Mouse (Mus musculus): ENCODE measurements around the gene Cdc42bpb.

Gene Cdc42bpb

DNA sequence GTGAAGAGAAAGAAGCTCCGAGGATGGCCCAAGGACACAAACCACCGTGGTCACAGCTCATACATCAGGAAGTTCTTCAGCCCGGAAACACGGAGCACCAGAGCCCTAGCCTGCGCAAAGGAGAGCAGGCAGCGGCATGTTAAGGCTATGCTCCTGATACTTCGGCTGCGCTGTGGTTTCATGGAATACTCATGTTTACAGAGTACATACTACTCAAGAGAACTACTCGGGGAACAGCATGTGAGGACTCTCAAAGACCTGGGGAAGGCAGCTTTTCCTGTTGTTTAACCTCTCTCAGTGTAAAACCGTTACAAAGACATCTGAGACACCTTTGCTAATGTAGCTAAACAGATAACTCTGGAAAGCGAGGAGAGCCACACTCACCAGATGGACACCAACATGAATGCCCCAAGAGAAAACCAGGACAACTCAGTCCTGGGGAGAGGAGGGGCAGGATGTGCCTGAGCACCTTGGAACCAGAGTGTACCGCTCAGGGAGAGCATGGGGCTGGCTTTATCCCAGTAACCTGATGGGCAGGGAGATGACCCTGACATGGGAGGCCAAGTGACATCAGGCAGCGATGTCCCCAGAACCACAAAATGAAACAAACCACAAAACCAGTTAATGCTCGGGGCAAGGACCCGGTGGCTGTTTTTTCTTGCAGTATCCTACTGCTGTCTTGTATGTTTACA is 27.8 kb downstream of the Cdc42bpb start:
- in situ Hi-C loops (cut with MboI, MseI), result no loop called here

DNA sequence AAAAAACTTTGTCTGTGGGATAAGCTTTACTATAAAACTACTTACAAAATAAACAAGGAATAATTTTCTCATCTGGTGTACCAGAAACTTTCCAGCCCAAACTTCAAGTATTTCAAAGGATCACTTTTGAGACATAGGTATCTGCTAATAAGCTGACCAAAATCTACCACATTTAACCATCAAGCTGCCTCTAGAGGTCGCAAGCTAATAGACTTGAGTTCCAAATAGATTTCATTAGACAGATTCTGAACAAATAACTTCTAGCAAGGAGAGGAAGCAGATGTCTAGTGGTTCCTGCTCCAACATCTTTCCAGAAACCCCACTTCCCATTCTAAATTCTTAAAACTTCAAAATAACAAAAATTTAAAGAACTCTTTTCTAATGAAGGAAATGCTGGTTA is 33.6 kb downstream of the Cdc42bpb start:
- in situ Hi-C loops (cut with MboI, MseI), result no loop called here

- in situ Hi-C loops (cut with MboI, MseI), result no loop called here
Observed at GRCm38 (mm10) chr12:111340692-111341091, 36.8 kb downstream of the Cdc42bpb start.

GRCm38 (mm10) chr12:111337864-111338354 is 39.6 kb downstream of the Cdc42bpb start:
- in situ Hi-C loops (cut with MboI, MseI), result no loop called here

DNA sequence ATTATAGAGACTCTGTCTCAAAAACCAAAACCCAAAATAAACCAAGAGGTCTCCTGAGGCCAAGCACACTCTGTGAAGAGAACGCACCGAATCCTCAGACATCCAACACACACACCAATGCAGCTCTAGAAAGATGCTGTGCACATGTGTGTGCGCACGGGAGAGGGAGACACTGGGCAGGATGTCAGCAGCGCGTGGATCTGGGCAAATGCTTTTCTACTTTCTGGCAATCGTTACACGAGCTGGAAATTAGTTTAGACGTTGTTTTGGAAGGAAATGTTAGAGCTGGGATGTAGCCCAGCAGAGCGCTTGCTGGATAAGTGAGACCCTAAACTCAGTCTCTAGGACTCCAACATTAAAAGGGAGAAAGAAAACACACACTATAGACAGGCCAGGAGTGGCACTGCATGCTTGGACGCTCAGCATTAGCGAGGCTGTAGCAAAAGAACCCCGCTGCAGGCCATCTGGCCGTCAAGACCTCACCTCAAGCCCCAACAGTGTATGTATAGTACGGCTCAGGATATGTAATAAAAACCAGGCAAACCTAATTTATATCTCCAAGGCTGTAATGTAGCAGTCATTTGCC is 44.4 kb downstream of the Cdc42bpb start:
- in situ Hi-C loops (cut with MboI, MseI), result no loop called here

GRCm38 (mm10) chr12:111332443-111332842 is 45.1 kb downstream of the Cdc42bpb start:
- in situ Hi-C loops (cut with MboI, MseI), result no loop called here

DNA sequence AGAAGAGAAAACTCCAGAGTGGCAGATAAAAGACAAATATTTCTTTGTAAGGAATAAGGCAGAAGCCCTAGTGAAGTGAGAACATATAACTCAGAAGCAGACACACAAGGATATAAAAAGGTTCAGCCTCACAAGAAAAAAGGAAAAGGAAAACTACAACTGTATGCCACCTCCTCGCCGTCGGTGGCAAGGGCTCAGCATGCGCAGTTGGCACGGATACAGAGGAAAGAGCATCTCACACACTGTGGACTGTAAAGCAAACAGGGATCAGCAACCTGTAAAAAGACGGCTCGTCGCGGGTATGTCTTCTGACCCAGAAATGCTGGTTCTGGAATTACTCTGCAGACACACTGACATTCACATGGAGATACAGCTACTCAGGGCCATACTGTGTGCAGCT is 45.9 kb downstream of the Cdc42bpb start:
- in situ Hi-C loops (cut with MboI, MseI), result no loop called here

- in situ Hi-C loops (cut with MboI, MseI), result no loop called here
Observed at GRCm38 (mm10) chr12:111329281-111329680, 48.2 kb downstream of the Cdc42bpb start.

DNA sequence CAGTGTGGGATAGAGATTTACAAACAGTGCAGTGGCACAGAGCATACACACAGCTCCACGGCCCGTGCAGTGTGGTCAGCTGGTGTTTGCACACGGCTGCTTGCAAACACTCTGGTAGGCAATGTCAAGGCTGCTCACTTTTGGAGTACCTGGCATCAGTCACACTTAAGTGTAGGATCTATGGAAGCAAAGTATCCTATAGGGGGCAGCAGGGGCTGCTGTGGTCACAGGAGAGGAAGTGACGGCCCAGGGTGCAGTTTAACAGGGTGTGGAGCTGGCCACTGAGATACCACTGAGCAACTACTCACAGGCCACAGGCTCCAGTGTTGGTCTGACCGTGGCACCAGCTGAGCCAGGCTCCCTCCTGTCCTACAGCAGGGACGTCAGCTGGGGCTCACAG is 49.2 kb downstream of the Cdc42bpb start:
- in situ Hi-C loops (cut with MboI, MseI), result no loop called here

DNA sequence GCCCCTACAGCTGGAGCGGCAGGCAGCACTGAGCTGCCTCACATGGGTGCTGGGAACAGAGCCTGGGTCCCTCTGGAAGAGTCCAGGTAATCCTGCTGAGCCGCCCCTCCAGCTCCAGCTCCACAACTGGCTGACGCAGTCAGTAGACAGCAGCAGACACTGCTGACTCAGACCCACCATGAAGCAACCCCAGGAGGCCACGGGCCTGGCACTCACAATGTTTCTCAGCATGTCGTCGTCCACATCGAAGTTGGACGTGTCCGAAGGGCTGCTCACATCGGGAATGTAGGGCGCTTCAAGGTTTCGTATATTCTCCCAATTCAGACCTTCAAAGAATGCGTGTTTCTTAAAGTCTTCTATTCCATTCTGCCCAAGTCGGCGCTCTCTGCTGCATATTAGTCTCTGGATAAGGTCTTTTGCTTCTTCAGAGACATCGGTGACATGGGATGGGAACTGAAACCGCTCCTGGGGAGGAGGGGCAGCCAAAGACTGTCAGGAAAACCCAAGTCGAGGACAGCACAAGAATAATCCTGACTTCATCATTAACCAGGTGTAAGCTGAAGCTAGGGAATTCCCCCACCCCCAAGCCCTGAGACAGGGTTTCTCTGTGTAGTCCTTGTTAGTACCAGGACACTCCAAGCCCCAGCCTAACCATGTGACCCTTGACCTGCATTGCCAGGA is 51.6 kb downstream of the Cdc42bpb start:
- in situ Hi-C loops (cut with MboI, MseI), result no loop called here

DNA sequence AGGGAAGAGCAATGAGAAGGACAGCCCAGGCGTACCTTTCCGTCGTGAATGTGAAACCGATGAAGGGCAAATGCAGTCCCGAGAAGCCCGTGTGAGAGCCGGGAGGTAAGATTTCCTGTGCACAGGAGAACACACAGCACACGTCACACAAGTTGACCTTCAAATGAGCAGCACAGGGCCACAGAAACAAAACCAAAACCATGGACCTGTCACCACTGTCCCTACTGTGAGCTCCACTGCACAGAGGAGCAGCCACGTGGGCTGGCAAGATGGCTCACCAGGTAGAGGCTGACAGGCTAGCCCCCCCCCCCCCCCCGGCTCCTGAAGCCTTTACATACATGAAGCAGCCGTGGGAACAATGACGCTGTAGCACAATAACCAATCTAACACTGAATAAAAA is 52.6 kb downstream of the Cdc42bpb start:
- in situ Hi-C loops (cut with MboI, MseI), result loop anchor here in 1 of 2 experiments (5.0 kb wide), 1 partner anchor 93 kb away; no protein-coding TSS in a partner anchor

GRCm38 (mm10) chr12:111324536-111324935 is 53.0 kb downstream of the Cdc42bpb start:
- in situ Hi-C loops (cut with MboI, MseI), result loop anchor here in 1 of 2 experiments (5.0 kb wide), 1 partner anchor 92 kb away; no protein-coding TSS in a partner anchor

- in situ Hi-C loops (cut with MboI, MseI), result loop anchor here in 1 of 2 experiments (5.0 kb wide), 1 partner anchor 91 kb away; no protein-coding TSS in a partner anchor
Observed at GRCm38 (mm10) chr12:111323423-111323822, 54.1 kb downstream of the Cdc42bpb start.

DNA sequence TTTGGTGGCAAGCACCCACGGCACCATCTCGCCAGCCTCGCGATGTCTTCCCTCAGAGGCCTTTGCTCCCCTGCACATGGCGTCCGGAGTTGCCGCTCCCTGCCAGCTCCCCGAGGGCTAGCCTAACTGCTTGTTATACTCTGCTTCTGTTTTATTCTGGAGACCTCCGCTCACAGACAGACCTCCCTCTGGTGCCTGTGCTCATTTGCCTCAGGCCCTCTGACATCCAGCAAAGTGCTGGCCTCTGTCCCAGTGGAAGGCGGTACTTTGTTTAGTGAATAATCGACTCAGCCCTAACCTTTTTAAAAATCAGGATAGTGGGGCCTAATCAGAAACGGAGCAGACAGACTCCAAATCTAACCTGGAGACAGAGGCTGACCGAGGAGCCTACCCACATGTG is 55.7 kb downstream of the Cdc42bpb start:
- in situ Hi-C loops (cut with MboI, MseI), result loop anchor here in 1 of 2 experiments (5.0 kb wide), 1 partner anchor 90 kb away; no protein-coding TSS in a partner anchor

- in situ Hi-C loops (cut with MboI, MseI), result loop anchor here in 1 of 2 experiments (5.0 kb wide), 1 partner anchor 88 kb away; no protein-coding TSS in a partner anchor
Observed at GRCm38 (mm10) chr12:111320549-111320948, 57.0 kb downstream of the Cdc42bpb start.

DNA sequence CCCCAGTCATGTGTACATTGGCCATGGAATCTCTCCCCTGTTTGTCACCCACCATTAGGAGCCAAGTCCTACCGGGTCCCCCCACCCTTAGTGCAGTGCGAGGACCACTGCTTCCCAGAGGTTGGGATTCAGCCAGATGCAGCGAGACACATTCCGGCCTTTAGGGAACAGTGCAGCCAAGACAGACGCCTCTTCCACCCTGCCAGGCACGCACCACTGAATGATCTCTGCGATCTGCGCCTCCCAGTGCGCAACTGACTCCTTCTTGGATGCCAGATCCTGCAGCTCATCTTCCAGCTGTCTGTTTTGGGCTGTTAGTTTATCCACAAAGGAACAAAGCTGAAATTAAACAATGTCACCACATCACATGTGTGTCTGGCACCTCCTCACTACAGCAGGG is 59.8 kb downstream of the Cdc42bpb start:
- in situ Hi-C loops (cut with MboI, MseI), result no loop called here

DNA sequence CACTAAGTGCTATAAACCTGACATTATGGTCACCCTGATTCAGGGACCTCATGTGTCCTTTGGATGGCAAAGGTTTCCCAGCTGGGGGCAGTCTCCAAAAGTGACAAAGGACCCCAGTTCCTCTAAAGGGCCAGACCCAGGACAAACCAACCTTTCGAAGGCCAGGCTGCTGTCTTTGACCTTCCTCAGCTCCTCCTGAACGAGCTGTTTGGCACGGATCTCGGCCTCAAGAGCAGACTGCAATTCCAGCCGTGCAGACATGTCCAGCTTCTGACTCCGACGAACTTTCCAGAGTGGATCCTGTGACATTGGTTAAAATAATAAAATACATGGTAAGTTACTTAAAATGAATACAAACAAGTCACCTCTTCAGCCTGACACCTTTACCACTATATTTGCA is 63.2 kb downstream of the Cdc42bpb start:
- in situ Hi-C loops (cut with MboI, MseI), result no loop called here

DNA sequence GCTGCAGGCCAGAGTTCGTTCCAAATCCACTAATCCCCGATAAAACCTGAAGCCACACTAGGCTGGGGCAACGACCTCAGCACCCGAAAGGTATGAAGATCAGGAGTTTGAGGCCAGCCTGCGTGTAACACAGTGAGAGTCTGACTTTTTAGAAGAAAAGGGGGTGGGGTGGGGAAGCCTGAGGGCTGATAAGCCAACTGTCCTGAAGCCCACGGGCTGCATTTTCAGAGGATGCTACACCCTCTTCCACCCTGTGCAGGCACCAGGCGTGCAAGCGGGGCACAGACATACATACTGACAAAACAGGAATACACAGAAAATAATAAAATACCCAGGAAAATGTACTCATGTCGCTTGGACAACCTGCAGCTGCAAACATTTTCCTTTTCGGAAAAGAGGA is 65.7 kb downstream of the Cdc42bpb start:
- in situ Hi-C loops (cut with MboI, MseI), result no loop called here

- in situ Hi-C loops (cut with MboI, MseI), result no loop called here
Observed at GRCm38 (mm10) chr12:111309931-111310330, 67.6 kb downstream of the Cdc42bpb start.

DNA sequence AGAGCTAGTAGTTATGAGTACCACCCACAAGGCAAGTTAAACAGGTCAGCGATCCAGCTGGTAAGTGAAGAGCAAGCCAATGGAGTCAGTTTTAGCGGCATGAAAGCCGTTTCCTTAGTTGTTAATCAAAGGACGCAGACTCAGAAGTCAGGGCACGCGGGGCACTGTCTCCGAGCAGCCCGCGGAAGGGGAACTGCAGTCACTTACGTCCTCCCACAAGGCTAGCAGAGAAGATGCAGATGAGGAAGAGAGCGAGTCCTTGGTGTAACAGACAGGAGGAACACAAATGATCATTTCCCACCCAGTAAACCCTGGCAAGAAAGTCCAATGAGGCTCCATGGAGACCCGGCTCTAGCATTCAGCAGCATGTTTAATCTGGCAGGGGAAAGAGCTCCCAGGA is 68.3 kb downstream of the Cdc42bpb start:
- in situ Hi-C loops (cut with MboI, MseI), result no loop called here

DNA sequence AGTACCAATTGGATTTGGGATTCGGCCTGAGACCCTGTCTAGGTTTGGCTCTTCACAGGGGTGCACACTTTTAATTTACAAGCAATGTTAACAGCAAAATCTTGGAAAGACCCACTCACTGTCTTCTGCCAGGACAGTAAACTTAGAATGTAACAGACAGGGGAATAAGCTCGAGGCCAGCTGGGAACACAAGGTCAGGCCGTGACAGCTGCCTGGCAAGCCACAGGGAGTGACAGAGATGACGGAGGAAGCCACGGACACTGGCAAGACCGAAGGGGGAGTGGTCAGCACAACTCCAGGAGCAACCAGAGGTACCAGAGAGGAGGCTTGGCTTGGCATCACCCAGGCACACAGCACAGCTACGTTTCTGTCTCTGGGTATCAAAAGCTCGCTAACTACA is 70.7 kb downstream of the Cdc42bpb start:
- in situ Hi-C loops (cut with MboI, MseI), result no loop called here

GRCm38 (mm10) chr12:111303702-111304337 is 73.7 kb downstream of the Cdc42bpb start:
- in situ Hi-C loops (cut with MboI, MseI), result no loop called here
